Mouse (Mus musculus) MEL (cell line): ENCODE measurements around the gene Stab2.

ENCODE experiments used
- CTCF ChIP-seq, 3 experiments: IDR thresholded peaks in 2 of 3; conservative IDR thresholded peaks in 1 of 3; 2 replicates each; pipeline ENCODE4 v1.5.1; 2011 to 2012; ENCODE audit warnings: low read length in 3 of 3, low read depth in 2 of 3, mild to moderate bottlenecking in 2 of 3, improper control_type of control experiment in 1 of 3, inconsistent platforms in 1 of 3, mixed read lengths in 1 of 3, moderate library complexity in 1 of 3; ENCODE audit not compliant: control insufficient read depth in 1 of 3, insufficient read depth in 1 of 3, poor library complexity in 1 of 3, severe bottlenecking in 1 of 3
- MYC ChIP-seq: IDR thresholded peaks from 2 replicates; pipeline ENCODE4 v1.6.1; 2011; ENCODE audit warnings: low read depth, mild to moderate bottlenecking, low read length, improper control_type of control experiment, moderate library complexity
- NELFE ChIP-seq: IDR thresholded peaks from 2 replicates; pipeline ENCODE4 v1.6.1; 2011; ENCODE audit warnings: low read depth, low read length, improper control_type of control experiment
- POLR2AphosphoS2 ChIP-seq: IDR thresholded peaks from 2 replicates; pipeline ENCODE4 v1.6.1; 2011; ENCODE audit warnings: low read length, improper control_type of control experiment
- TAL1 ChIP-seq: IDR thresholded peaks from 2 replicates; pipeline ENCODE4 v1.6.1; 2012; ENCODE audit warnings: mild to moderate bottlenecking, inconsistent platforms, low read length, moderate library complexity, mixed read lengths

- TF ChIP-seq MYC (no peak), POLR2AphosphoS2 (no peak), NELFE (no peak), CTCF (IDR thresholded peaks at IDR 0.05 in 2 of 3, conservative IDR thresholded peaks at IDR 0.05 in 1 of 3; ENCODE audit: control insufficient read depth in 1 of 3, insufficient read depth in 1 of 3, low read depth in 2 of 3, low read length in 3 of 3, poor library complexity in 1 of 3, severe bottlenecking in 1 of 3) (no peak), TAL1 (no peak)
Observed at GRCm38 (mm10) chr10:86852160-86852559, 155.7 kb downstream of the Stab2 start.
